Mouse (Mus musculus): ENCODE data around the gene Mzf1.

Mzf1 gene

GRCm38 (mm10) chr7:13034148-13034977 is 20.2 kb downstream of the Mzf1 start, which contains the start of gene Chmp2a:
Gene Chmp2a (minus strand): TSS chr7:13034807.
- DNase-seq: peak; percentile 97

DNA sequence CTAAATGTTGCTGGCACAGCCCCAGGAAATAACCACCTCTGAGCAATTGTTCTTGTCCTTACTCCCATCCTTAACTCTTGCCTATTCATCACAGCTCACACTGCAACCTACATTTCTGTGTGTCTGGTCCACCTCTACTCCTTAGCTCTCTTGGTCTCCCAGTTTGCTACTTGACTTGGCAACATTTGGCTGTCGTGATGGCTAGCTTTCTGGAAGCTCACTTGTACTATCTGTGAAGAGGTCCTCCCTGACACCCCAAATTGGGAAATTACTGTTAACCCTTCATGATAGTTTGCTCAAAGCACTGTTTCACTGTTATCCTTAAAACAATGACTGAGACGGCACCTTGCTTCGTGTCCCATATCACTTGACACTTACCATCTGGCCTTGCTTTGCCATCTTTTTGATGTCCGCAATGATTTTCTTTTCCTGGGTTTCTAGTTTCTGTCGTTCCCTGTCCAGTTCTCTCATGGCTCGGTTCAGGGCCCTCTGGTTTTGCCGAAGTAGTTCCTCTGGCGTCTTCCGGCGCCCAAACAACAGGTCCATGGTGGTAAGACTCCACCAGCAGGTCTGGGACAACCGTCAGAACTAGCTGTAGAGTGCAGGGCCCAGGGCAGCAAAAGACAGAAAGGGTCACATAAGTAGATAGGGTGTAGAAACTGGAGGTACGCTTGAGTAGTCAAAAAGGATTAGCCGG is 21.0 kb downstream of the Mzf1 start:
- no peak for DNase-seq

DNA sequence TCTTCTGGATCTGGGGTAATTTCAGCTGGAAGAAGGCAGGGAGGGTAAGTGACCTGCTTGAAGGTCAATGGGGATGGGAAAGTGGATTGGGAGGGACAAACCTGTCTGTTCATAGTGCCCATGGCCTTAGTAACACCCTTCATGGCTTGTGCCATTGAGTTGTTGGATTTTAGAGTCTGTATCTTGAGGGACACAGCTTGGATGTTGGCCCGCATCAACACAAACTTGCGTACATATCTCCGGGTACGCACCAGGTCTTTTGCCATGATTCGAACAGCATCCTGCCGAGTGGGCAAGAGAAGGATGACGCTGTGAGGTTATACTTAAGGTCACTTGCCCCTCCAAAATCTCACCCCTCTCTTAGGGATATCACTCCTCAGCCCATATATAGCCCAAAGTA is 22.0 kb downstream of the Mzf1 start:
- DNase-seq: no peak

GRCm38 (mm10) chr7:13031983-13032382 is 22.6 kb downstream of the Mzf1 start:
- no peak for DNase-seq

GRCm38 (mm10) chr7:13031069-13031468 is 23.5 kb downstream of the Mzf1 start:
- DNase-seq: no peak

GRCm38 (mm10) chr7:13028986-13029385 is 25.6 kb downstream of the Mzf1 start:
- no peak for DNase-seq

DNA sequence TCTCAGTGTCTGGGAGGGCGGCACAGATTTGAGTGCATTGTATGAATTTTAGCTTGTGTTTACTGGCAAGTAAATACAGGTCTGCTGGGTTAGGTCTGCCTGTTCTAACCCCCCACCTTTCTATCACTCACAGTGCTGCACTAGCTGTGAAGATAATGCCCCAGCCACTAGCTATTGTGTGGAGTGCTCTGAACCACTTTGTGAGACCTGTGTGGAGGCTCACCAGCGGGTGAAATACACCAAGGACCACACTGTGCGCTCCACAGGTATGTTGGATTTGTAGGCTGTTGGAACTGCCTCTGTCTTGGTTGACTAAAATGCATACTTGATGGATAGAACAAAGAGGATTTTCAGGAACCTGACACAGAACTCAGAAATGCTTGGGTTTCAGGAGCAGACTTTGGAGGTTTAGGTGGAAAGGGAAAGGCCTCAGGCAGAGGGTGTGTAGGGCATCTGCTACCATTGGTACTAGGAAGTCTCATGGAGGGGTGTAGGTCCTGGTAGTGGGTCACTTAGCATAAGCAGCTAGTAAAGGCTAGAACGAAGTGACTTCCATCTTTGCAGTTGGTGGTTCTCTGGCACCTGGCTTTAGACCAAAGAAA is 29.0 kb downstream of the Mzf1 start:
- DNase-seq: peak; percentile 58

DNA sequence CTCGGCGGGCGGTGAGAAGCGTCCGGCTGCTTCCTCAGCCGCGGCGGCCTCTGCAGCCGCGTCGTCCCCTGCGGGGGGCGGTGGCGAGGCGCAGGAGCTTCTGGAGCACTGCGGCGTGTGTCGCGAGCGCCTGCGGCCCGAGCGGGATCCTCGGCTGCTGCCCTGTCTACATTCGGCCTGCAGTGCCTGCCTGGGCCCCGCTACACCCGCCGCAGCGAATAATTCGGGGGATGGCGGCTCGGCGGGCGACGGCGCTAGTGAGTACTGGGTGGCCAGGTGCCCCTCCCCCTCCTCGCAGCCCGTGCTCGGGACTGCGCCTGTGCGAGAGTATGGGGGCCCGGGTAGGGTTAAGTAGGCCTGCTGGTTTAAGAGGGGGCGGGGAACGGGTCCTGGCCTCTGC is 29.8 kb downstream of the Mzf1 start:
- DNase-seq: peak; percentile 88

- peak; percentile 95 for DNase-seq
These were observed 30.4 kb downstream of the Mzf1 start for GRCm38 (mm10) chr7:13023928-13024731.

DNA sequence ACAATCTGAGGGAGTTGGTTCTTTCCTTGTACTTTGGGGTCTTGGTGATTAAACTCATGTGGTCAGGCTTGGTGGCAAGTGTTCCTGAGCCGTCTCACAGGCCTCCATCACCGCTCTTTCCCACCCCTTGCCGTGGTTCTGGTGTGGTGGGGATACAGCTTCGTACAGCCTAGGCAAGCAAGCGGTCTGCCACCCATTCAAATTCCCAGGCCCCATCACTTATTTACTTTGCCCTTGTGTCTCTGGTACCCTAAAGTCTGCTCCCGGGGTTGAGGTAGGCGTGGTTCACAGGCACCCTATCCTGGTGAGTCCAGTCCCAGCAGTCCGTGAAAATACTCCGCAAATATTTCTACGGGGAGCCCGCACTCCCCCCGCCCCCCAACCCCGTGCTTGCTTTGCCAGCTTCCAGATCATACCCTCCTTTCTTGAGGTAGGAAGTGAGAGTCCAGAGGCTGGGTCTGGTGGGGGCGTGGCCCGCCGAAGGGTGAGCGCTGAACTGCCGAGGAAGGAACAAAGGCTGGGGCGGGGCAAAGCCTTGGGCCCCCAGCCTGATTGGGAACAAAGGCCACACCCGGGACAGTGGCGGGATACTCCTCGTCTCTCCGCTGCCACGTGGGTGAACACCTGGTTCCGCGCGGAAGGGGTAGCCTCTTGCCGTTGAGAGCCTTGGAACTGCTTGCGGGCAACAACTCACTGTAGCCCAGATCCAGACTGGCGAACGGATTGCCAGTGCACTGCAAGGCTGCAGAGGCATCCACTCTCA is 31.6 kb downstream of the Mzf1 start:
- DNase-seq: peak; percentile 69

DNA sequence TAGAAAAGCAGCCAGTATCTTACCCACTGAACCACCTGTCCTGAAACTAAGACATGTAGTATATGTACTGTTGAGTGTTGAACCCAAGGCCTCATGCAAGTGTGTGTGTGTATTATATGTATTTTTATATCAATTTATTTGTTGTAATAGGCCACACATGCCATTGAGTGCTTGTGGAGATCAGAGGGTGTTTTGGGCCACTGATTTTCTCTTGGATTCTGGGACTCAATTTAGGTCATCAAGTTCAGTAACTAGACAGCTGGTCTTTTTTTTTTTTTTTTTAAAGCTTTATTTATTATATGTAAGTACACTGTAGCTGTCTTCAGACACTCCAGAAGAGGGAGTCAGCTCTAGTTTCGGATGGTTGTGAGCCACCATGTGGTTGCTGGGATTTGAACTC is 39.3 kb downstream of the Mzf1 start:
- DNase-seq: no peak

DNA sequence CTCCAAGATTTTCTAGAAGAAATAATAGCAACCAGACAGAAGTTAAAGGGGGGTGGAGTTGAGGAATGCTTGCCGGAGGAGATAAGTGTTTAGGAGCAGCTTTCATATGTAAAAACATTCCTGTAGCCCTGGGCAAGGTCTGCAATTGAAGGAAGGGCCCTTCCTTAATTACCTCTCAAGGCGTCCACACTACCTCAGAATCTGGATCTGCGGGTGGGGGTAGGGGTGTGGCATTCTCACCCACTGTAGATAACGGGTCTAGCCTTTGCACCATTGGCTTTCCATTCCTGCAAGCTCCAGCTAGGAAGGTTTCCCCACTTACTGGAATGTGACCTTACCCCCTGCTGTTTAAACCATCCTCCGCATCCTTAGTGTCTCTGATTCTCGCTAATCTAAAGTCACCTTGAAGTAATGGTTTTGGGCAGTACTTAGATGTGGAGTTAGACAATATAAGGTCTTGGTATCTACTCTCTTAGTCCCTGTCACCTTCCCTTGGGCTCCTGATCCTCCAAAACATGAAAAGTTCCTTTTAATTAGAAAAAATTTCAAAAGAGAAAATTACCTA is 40.2 kb downstream of the Mzf1 start:
- no peak for DNase-seq

- no peak for DNase-seq
These were observed 40.9 kb downstream of the Mzf1 start for GRCm38 (mm10) chr7:13013671-13014070.

GRCm38 (mm10) chr7:13010005-13010908 is 44.3 kb downstream of the Mzf1 start, which contains the start of gene Zbtb45:
Gene Zbtb45 (minus strand): TSS chr7:13010034.
- peak; percentile 53 for DNase-seq

- DNase-seq: peak; percentile 96
These were observed 45.2 kb downstream of the Mzf1 start for GRCm38 (mm10) chr7:13009143-13010004.

DNA sequence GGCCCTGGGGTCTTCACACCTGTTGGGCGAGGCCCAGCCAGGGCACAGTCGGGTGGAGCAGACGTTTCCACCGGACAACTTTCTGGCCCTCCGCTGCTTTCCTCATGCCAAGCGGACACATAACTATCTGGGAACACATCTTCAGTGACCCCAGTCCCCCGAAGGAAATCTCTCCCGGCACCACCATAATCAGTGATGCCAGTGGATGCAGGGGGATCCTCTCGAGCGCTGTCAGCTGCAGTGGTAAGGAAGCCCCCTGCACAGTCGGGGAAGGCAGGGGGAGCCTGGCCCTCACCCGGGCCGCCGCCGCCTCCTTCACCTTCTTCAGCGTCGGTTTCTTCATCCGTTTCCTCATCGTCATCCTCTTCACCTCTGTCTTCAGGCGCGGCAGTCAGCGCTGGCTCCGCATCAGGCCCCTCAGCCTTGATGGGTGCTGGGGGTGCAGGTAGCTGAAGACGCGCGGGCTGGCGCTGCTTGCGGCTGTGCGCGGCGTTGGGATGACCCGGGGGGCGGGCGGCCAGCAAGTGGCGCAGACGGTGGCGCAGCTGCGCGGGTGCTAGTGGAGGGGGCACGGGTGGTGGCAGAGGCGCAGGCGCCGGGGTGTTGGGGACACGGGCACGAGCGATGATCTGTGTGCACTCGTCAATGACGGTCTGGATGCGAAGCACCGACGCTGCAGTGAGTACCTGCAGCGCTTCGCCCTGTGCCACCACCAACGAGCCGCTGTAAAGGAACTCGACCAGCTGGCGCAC is 47.0 kb downstream of the Mzf1 start:
- DNase-seq: no peak

GRCm38 (mm10) chr7:13006531-13006930 is 48.0 kb downstream of the Mzf1 start:
- no peak for DNase-seq

- no peak for DNase-seq
These were observed 48.6 kb downstream of the Mzf1 start for GRCm38 (mm10) chr7:13006011-13006410.

GRCm38 (mm10) chr7:13003380-13003779 is 51.2 kb downstream of the Mzf1 start:
- no peak for DNase-seq

Measured in cerebellum, adult 9-10 months (tissue).